Mouse (Mus musculus): ENCODE results near the gene Fchsd2.
"Not testable (repeated sequence)": the region's sequence is repeated elsewhere in the genome, so short reads cannot be mapped to it uniquely, and the experiment has no call there.

The Fchsd2 gene

GRCm38 (mm10) chr7:101114328-101114727 lies 21.7 kb downstream of the Fchsd2 start:
- no peak for DNase-seq

DNA sequence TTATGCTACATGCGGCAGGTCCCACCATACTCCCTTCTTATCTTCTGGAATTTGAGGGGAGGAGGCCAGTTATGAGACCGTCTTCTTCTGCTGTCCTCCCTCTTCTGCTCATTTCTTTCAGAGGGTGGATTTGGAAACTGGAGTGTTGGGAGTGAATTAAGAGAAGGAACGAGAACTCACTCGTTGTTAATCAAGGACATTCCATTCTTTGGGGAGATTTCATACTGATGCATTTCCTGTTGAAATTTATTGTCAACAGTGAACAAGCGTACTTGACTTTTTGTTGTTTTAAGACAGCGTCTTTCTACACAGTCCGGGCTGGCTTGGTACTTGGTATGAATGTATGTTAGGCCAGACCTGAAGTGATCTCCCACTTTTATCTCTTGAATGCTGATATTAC lies 26.7 kb downstream of the Fchsd2 start:
- no peak for DNase-seq

DNA sequence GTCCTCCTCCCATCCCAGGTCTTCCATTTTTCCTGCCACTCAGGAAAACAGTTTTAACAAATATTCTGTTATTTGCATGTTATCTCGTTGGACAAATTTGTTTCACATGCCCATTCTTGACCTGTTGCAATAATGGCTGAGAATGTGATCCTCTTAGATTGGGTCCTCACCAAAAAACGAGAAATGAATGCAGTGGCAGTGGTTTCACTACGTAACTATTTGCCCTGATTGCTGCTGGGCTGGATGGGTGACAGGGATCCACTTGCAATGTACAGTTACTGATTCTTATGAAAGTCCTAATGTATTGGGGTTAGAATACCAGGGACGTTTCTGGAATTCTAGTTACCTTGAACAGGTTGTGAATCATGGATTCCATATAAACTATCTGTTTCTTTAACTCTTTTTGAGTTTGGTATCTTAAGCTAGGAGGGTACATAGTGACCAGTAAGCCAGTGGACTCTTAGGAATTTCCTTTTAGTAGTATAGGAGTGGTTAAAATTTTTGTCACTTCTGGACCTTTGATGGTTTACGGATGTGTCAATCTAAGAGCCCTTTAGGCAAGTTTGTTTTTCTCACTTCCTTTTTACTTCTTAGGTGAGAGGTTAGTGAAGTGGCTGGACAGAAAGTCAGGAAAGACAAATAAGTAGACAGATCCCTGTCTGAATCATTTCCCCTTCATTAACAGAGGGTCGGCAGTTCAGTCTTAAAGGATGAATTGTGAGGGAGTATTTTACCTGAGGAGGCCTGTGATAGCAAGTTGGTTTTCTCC lies 31.1 kb downstream of the Fchsd2 start:
- DNase-seq: no peak

- DNase-seq: no peak
Measured at GRCm38 (mm10) chr7:101127737-101128136, 35.1 kb downstream of the Fchsd2 start.

DNA sequence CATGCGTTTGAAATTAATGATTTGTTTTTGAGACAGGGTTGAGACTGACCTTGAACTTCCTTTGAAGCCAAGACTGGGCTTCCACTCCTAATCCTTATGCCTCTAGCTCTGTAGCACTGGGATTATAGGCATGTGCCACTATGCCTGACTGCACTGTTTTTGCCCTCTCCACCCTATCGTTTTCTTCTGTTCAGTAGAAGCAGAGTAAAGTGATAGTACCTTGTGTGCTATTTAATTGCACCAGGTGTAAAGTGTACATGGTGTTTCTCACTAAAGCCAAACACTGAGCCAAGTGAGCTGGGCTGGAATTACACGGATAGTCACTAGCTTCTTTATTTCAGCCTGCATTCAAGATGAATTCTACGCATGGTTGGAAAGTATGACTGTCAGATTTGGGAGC lies 35.9 kb downstream of the Fchsd2 start:
- no peak for DNase-seq

DNA sequence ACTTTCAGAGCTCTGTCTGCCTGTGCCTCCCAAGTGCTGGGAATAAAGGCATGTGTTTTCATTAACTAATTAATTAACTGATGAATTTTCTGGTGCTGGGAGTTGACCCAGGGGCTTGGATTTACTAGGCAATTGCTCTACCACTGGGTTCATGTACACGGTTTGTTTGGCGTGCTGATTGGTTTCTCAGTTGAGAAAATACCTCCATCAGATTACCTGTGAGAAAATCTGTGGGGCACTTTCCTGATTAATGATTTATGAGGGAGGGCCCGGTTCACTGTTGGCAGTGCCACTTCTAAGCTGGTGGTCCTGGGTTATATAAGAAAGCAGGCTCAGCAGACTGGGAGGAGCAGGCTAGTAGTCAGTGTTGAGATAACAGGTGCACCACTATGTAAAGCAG lies 38.0 kb downstream of the Fchsd2 start:
- DNase-seq: no peak

- no peak for DNase-seq
Measured at GRCm38 (mm10) chr7:101131281-101131680, 38.6 kb downstream of the Fchsd2 start.

- no peak for DNase-seq
Measured at GRCm38 (mm10) chr7:101133591-101133990, 40.9 kb downstream of the Fchsd2 start.

GRCm38 (mm10) chr7:101134117-101134516 lies 41.5 kb downstream of the Fchsd2 start:
- DNase-seq: no peak

- DNase-seq: no peak
Measured at GRCm38 (mm10) chr7:101138819-101139218, 46.2 kb downstream of the Fchsd2 start.

GRCm38 (mm10) chr7:101142907-101143306 lies 50.2 kb downstream of the Fchsd2 start:
- DNase-seq: no peak

GRCm38 (mm10) chr7:101144222-101144621 lies 51.6 kb downstream of the Fchsd2 start:
- DNase-seq: no peak

DNA sequence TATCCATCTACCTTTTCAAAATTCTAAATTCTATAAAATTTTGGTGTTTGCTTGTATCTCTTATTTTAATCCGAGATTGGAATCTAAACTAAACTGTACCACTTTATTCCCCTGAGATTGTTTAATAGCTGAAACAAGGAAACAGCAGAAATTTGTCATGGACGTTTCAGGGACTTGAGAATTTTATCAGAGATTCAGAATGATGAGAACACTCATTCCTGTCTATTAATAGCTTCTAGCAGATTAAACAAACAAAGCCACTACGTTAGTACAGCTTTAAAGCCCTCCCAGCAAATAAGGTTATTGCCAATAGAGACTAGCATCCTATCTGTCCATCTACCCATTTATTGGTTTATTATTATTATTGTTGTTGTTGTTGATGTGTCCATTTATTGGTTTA lies 56.4 kb downstream of the Fchsd2 start:
- DNase-seq: no peak

DNA sequence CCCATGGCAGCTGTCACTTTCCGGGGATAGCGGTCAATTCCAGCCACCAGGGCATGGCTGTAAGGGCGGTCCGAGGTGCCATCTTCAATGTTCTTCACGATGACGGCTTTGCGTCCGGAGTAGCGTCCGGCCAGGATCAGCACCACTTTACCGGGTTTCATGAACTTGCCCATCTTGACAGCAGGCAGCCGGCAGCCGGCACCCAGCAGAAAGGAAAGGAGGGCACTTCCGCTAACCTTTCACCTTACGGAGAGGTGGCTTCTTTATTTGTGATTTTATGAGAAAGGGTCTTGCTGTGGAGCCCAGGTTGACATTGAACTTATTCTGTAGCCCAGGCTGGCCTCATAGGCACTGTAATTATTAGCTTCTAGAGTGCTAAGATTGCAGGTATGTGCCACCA lies 62.2 kb downstream of the Fchsd2 start:
- DNase-seq: not testable (repeated sequence)

DNA sequence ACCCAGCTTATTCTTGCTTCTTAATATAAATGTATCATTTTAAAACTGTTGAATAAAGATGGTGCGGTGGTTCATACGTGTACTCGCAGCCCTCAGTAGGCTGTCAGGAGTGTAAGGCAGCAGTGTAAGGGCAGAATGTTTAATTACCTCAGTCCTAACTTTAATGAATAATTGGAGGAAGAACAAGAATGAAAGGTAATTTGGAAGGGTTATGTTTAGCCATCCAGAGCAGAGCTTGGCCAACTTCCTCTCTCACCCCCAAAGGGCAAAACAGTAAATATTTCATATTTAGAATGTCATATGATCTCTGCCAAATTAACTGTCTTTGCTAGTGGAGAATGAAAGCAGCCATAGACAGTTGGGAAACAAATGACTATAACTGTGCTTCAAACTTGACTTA lies 62.6 kb downstream of the Fchsd2 start:
- DNase-seq: no peak

DNA sequence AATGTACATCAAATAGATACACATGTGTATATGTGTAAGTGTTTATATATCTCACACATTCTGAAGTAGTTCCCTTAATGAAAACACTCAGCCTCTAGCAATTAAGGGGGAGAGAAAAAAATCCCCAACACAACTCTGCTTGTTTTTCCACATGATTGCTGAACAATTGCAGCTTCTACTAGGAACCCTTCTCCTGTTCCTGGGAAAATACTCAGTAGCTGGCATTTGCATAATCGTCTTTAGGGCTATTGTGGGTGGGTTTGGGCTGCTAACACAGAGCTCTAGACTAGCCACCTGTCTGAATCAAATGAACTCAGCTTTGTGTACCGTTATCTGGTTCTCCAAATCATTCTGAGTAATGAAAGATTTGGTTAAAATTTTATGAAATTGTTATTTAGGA lies 67.6 kb downstream of the Fchsd2 start:
- no peak for DNase-seq

DNA sequence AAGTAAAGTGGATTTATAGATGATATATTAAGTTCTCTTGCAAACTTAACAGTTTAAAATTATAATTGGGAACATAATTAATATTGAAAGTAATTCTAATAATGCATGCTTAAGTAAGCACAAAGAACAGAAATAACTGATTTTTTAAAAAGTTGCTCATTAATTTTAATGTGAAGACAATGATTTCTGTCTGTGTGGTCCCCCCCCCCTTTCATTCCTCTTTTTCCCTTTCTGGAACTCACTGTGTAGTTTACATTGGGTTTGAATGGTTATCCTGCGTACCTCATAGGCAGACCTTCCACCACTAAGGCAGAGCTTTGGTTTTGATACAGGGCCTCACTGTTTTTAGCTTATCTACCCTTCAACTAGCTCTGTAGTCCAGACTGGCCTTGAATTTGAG lies 70.1 kb downstream of the Fchsd2 start:
- DNase-seq: no peak

DNA sequence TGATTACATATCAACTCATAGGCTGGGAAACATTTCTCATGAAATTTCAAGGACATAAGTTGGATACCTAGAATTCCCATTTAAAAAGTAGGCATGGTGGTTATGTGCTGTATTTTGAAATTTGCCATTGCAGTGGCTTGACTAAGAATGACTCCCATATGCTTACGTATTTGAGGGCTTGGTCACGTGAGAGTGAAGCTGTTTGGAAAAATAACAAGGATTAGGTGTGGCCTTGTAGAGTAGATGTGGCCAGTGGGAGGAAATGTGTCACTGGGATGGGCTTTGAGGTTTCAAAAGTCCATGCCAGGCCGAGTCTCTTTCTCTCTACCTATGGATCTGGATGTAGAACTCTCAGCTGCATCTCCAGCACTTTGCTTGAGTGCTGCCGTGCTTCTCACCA lies 71.2 kb downstream of the Fchsd2 start:
- no peak for DNase-seq

- no peak for DNase-seq
Measured at GRCm38 (mm10) chr7:101166568-101166967, 73.9 kb downstream of the Fchsd2 start.

DNA sequence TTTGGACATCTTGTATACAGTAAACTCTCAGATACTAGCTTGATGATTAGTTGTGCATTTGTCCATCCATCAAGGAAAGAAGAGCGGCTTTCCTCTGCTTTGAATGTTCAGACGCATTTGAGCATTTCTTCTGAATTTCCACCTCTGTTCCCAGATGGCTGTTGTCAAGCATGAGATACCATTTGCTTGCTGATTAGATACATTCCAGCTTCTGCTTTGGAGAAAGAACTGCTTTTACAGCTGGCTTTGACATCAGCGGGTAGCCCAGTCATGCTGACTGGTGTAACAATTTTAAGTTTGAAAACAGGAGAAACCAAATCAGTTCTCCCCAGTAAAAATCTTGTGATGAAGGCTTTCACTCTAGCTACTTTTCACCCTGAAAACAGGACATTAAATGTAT lies 77.8 kb downstream of the Fchsd2 start:
- no peak for DNase-seq

DNA sequence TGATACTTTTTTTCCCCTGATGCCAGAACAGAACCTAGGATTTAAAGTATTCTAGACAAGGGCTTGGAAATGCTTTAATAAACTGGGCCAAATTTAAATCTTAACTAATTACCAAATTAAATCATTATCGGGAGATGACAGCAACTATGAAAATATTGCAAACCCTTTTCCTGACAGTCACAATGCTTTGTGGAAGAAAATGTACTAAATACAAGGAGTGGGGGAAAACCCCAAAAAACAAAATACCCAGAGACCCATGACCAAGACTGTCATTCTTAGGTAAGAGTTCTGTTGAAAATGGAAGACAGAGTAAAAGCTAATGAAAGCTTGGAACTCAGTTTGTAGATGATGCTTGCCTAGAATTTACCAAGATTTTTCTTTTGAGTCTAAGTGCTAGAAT lies 78.3 kb downstream of the Fchsd2 start:
- DNase-seq: no peak

- no peak for DNase-seq
Measured at GRCm38 (mm10) chr7:101173331-101173730, 80.7 kb downstream of the Fchsd2 start.

DNA sequence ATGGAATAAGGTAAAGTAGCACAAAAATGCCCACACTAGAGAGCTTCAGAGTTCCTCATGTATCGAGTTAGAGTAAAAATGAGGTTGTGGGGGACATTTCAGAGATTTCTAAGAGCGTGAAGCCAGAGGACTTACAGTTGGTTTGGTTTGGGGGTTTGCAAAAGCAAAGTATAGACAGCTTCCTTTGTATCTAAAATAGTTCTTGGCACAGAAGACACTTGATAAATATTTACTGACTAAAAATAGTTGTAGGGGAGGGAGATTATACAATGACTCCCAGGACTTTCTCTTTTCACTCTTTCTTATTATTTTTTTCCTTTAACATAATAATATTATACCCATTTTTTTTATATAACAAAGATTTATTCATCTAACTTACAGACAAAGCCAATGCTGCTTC lies 86.1 kb downstream of the Fchsd2 start:
- no peak for DNase-seq

DNA sequence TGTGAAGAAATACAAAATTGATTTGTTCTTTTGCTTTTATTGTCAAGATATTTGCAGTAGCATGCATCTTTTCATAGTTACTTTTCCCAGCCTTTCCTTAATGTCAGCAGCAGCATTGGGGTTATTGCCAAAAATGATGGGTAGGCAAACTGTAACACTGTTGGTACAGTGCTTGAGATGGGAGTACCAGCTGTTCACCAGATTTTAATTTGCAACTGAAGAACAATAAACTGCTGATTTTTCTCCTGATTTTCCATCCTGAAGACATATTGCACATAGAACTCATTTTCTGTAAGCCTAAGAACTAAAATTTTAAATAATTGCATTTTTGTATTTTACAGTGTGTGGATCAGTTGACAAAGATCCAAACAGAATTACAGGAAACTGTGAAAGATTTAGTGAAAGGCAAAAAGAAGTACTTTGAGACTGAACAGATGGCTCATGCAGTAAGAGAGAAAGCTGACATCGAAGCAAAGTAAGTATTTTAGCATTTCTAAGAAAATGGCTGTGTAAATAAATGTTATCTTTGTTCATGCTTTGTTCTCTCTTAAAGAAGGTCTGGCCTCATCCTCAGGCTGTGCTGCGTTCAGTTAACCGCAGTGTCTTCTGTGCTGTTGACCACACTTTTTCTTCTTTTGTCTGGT lies 98.8 kb downstream of the Fchsd2 start:
- DNase-seq: no peak

GRCm38 (mm10) chr7:101210826-101211225 lies 118.2 kb downstream of the Fchsd2 start:
- no peak for DNase-seq

All from cerebellum, postnatal 36 days (tissue).